Mouse (Mus musculus) embryonic fibroblast, embryonic 13.5 days (primary cell): Measurements from ENCODE around the gene Rapgef6. TPM values are rescaled to one million over a fixed set of nuclear protein-coding genes. Genes with fewer than 3 reads are reported as not detected.

Experiments
- H3K27ac ChIP-seq: 2 replicates; pipeline ENCODE4 v1.5.1; 2012; ENCODE audit warnings: low read length, control low read depth, inconsistent platforms; ENCODE audit not compliant: insufficient read depth
- H3K4me1 ChIP-seq: 2 replicates; pipeline ENCODE4 v1.6.1; 2011; ENCODE audit warnings: low read length; ENCODE audit not compliant: control insufficient read depth, insufficient read depth
- H3K4me3 ChIP-seq: 2 replicates; pipeline ENCODE4 v1.5.1; 2011; ENCODE audit warnings: mild to moderate bottlenecking, control low read depth, low read length; ENCODE audit not compliant: insufficient read depth
- CTCF ChIP-seq: IDR thresholded peaks from 2 replicates; pipeline ENCODE4 v1.5.1; 2011; ENCODE audit warnings: mild to moderate bottlenecking, control low read depth, low read length, moderate library complexity, borderline replicate concordance; ENCODE audit not compliant: insufficient read depth
- POLR2A ChIP-seq: IDR thresholded peaks from 2 replicates; pipeline ENCODE4 v1.6.1; 2011; ENCODE audit warnings: low read depth, mild to moderate bottlenecking, control low read depth, low read length, moderate library complexity
- polyA plus RNA-seq: library from polyadenylated mRNA; stranded (reverse); fragments of >200 nt; gene quantifications from 2 replicates; pipeline ENCODE4 v1.2.4, GENCODE M21; 2011; ENCODE audit warnings: low read depth; ENCODE audit not compliant: missing spikeins, insufficient read length

Rapgef6 gene
- polyA plus RNA-seq, 1 experiment, result 20.7 TPM

- Histone ChIP-seq H3K4me1 (no peaks in the 10 kb centered on the region), H3K27ac (no peak overlapping the region), H3K4me3 (no peak overlapping the region)
- TF ChIP-seq POLR2A (no peak), CTCF (no peak)
Measured at GRCm38 (mm10) chr11:54699972-54700371, 177.3 kb downstream of the Rapgef6 start.

GRCm38 (mm10) chr11:54701848-54702247 lies 179.2 kb downstream of the Rapgef6 start:
- Histone ChIP-seq H3K4me3 (no peak overlapping the region), H3K4me1 (no peaks in the 10 kb centered on the region), H3K27ac (no peak overlapping the region)
- TF ChIP-seq CTCF (no peak), POLR2A (no peak)

DNA sequence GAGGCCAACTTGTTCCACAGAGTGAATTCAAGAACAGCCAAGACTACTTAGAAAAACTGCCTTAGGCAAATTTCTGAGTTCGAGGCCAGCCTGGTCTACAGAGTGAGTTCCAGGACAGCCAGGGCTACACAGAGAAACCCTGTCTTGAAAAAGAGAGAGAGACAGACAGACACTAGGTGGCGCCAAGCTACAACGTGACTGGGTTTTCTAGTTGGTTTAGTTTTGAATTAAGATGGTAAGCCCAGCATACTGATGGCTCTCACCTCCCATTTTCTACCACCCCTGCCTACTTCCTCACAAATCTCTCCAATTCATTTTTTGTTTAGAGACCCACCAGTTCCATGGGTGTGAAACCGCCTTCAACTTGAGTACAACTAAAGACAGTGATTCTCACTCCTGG lies 180.7 kb downstream of the Rapgef6 start:
- H3K4me3 ChIP-seq, result no peak overlapping the region
- TF ChIP-seq POLR2A (no peak), CTCF (no peak)
- H3K27ac ChIP-seq, result no peak overlapping the region
- no peaks in the 10 kb centered on the region for H3K4me1 ChIP-seq

- TF ChIP-seq POLR2A (no peak), CTCF (no peak)
- Histone ChIP-seq H3K27ac (no peak overlapping the region), H3K4me1 (no peaks in the 10 kb centered on the region), H3K4me3 (no peak overlapping the region)
Measured at GRCm38 (mm10) chr11:54708153-54708552, 185.5 kb downstream of the Rapgef6 start.

GRCm38 (mm10) chr11:54709645-54710044 lies 187.0 kb downstream of the Rapgef6 start:
- no peaks in the 10 kb centered on the region for H3K4me1 ChIP-seq
- H3K4me3 ChIP-seq, result no peak overlapping the region
- no peak overlapping the region for H3K27ac ChIP-seq
- no peak for TF ChIP-seq POLR2A
- TF ChIP-seq CTCF, result no peak

- TF ChIP-seq CTCF, result no peak
- TF ChIP-seq POLR2A, result no peak
- Histone ChIP-seq H3K27ac (peak overlapping the region; percentile 77), H3K4me3 (no peak overlapping the region), H3K4me1 (no peaks in the 10 kb centered on the region)
Measured at GRCm38 (mm10) chr11:54710512-54711293, 188.1 kb downstream of the Rapgef6 start.

DNA sequence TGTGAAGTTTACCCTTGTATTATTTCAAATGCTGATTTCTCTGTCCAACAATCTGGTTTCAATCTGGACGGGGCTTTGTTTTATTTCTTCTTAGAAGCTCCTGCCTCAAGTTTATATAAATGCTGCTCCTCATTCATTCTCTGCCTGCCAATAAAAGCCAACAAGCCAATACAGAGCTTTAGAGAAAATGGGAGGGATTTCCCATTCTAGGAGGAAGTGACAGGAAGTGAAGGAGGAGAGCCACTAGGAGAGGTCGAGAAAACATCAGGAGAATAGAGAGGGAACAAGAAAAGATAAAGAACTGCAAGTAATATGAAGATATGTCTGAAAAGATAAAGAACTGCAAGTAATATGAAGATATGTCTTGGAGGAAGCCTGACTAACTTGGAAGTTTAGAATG lies 190.2 kb downstream of the Rapgef6 start:
- H3K27ac ChIP-seq, result no peak overlapping the region
- H3K4me1 ChIP-seq, result no peaks in the 10 kb centered on the region
- no peak overlapping the region for H3K4me3 ChIP-seq
- TF ChIP-seq POLR2A, result no peak
- TF ChIP-seq CTCF, result no peak

DNA sequence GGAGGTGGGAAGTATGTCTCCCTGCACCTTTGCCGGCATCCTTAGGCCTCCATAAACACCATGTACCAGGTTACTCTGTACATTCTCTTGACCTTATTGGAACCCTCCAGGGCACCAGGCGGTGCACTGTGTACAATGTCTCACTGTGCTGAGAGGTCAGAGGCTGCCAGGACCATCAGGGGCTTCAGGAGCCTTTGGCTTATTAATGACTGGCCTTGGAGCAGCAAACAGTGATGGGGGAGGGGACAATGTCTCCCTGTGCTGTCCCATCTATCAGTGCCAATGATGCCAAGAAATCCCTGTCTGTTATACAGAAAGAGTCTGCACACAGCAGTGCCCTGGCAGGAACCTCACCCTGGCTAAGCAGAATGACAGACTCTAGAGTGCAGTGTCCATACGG lies 195.2 kb downstream of the Rapgef6 start:
- Histone ChIP-seq H3K4me1 (no peaks in the 10 kb centered on the region), H3K4me3 (no peak overlapping the region), H3K27ac (no peak overlapping the region)
- TF ChIP-seq CTCF, result no peak
- no peak for TF ChIP-seq POLR2A

DNA sequence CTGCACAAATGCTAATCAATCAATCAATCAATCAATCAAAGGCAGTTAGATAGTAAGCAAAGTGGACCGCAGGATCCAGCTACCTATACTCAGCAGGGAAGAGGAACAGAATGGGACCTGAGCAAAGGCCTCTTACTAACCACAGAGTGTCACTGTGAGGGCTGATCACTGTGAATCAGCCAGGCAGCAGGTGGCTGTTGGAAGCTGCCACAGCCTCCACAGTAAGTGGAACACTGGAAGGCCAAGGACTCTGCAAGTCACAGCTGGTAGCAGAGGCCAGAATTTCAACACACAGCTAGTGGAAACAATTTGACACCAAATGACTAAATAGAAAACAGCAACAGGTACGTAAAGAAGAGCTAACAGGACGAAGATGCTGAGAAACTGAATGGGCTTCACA lies 196.0 kb downstream of the Rapgef6 start:
- H3K27ac ChIP-seq, result no peak overlapping the region
- no peak overlapping the region for H3K4me3 ChIP-seq
- H3K4me1 ChIP-seq, result no peaks in the 10 kb centered on the region
- TF ChIP-seq POLR2A, result no peak

DNA sequence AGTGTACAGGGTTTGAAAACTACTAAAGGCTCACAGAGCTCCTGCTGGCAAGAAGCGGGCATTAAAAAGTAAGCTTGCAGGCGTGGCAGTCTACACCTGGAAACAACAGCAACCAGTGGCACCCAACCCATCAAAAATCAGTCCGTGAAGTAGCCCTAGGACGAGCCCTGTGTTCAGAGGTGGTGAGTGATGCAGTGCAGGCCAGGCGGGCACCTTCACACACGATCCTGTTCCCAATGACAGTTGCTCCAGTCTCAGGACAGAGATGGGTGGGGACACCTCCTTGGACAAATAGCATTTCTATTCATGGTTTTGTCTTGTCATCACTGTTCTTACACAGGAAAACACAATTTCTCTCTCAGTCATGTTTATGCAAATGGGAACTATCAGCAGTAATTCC lies 199.4 kb downstream of the Rapgef6 start:
- Histone ChIP-seq H3K4me3 (no peak overlapping the region), H3K27ac (no peak overlapping the region), H3K4me1 (peaks cover 6% of the 10 kb centered on the region)
- TF ChIP-seq CTCF, result no peak
- TF ChIP-seq POLR2A, result no peak
